8 mouse cellular contexts compared by ENCODE assay signal in genomic region chr1:136952609-136953311, GRCm38 (mm10). TPM values are rescaled to one million over a fixed set of nuclear protein-coding genes. Genes with fewer than 3 reads are reported as not detected.
DNase-seq lines count a peak whose midpoint lies in the region; ATAC-seq lines count a peak whose summit lies in the region.

No protein-coding gene starts in this region.

- H3K9ac ChIP-seq in kidney, embryonic 16.5 days (replicated peaks; ENCODE audit: low read length) = no peak overlapping the region
- peak overlapping the region; percentile 17; the same call in 1 of the 2 replicates for H3K9ac ChIP-seq in liver, embryonic 12.5 days

- H3K27me3 ChIP-seq in kidney, embryonic 16.5 days (ENCODE audit: insufficient read depth, low read length) = peaks cover 89% of the 10 kb centered on the region
- H3K27me3 ChIP-seq in liver, embryonic 12.5 days (replicated peaks) = peaks cover 99% of the 10 kb centered on the region

- H3K4me1 ChIP-seq in kidney, embryonic 16.5 days (ENCODE audit: insufficient read depth, low read length) = peaks cover 32% of the 10 kb centered on the region
- peaks cover 3% of the 10 kb centered on the region; the same call in 1 of the 2 replicates for H3K4me1 ChIP-seq in brown adipose tissue, adult 24 weeks (ENCODE audit: control insufficient read depth, insufficient read depth, insufficient read length, low read length)
- peaks cover 6% of the 10 kb centered on the region; the same call in 1 of the 2 replicates for H3K4me1 ChIP-seq in liver, embryonic 12.5 days

- DNase-seq in kidney, adult 9 months = no peak
- DNase-seq in heart, postnatal 14 days = peak; percentile 16 to 25
- DNase-seq in testis, postnatal 14 days (ENCODE audit: low spot score) = peak; percentile 51
- DNase-seq in MN1 (ENCODE audit: low spot score) = no peak

- ATAC-seq in kidney, embryonic 16.5 days (ENCODE audit: low FRiP score, low TSS enrichment) = no peak
- no peak for ATAC-seq in liver, embryonic 12.5 days
- ATAC-seq in megakaryocyte progenitor cell, adult 5-6 weeks (replicated peaks; ENCODE audit: poor library complexity) = no peak

- intact Hi-C loops in heart, postnatal 14 days (cut with DNase I) = loop anchor here (10.0 kb wide), 1 partner anchor 398 kb away; no protein-coding TSS in a partner anchor

- H3K36me3 ChIP-seq in kidney, embryonic 16.5 days (ENCODE audit: insufficient read depth, low read length) = no peaks in the 10 kb centered on the region
- no peaks in the 10 kb centered on the region for H3K36me3 ChIP-seq in liver, embryonic 12.5 days

- peak overlapping the region; percentile 43 for H3K4me3 ChIP-seq in kidney, embryonic 16.5 days (ENCODE audit: low read length)
- peak overlapping the region; percentile 44 for H3K4me3 ChIP-seq in brown adipose tissue, adult 24 weeks (ENCODE audit: insufficient read depth, low read depth, low read length)
- peak overlapping the region; percentile 41 for H3K4me3 ChIP-seq in liver, embryonic 12.5 days

- under 1% methylated on average over 39 of the region's 39 CpGs for WGBS in kidney, embryonic 16.5 days
- WGBS in liver, embryonic 12.5 days (ENCODE audit: insufficient replicate concordance) = 2% methylated on average over 39 of the region's 39 CpGs

- H3K27ac ChIP-seq in kidney, embryonic 16.5 days (ENCODE audit: low read length) = no peak overlapping the region
- no peak overlapping the region for H3K27ac ChIP-seq in brown adipose tissue, adult 24 weeks (replicated peaks; ENCODE audit: low read depth, low read length)
- H3K27ac ChIP-seq in liver, embryonic 12.5 days = no peak overlapping the region

- H3K4me2 ChIP-seq in kidney, embryonic 16.5 days (replicated peaks; ENCODE audit: low read depth, low read length) = peak overlapping the region; percentile 61
- peak overlapping the region; percentile 60 for H3K4me2 ChIP-seq in liver, embryonic 12.5 days

- peaks cover 4% of the 10 kb centered on the region for H3K9me3 ChIP-seq in kidney, embryonic 16.5 days (ENCODE audit: low read length)
- H3K9me3 ChIP-seq in liver, embryonic 12.5 days (replicated peaks) = no peaks in the 10 kb centered on the region

RNA-seq across cellular contexts. Expression of gene Nr5a2, which starts 7.5 kb away (rescaled TPM):
- polyA plus RNA-seq in kidney, embryonic 16.5 days (2015; fragmentation: Nextera tagmentation; extraction: Ambion mirVana) = 0.53 and 0.70 TPM in 2 replicates
- polyA plus RNA-seq in brown adipose tissue, adult 24 weeks (2012; ENCODE audit: insufficient read depth, insufficient read length, missing spikeins) = 0.20 and 1.1 TPM in 2 replicates
- total RNA-seq in heart, postnatal 14 days (2021) = 1 to 10 TPM; 1.6 to 2.2 TPM
- 3.0 and 4.0 TPM in 2 replicates for polyA plus RNA-seq in liver, embryonic 12.5 days (2016; fragmentation: Nextera tagmentation; extraction: Ambion mirVana)
- total RNA-seq in megakaryocyte progenitor cell, adult 5-6 weeks (2015) = not detected in 2 replicates
- not detected in 2 replicates for total RNA-seq in megakaryocyte progenitor cell, adult 5-6 weeks (2017)

Comparison
In these comparisons a context has a peak if more than half of its experiments do, and no peak if none do; other contexts are left out.
1. DNase-seq: peak in heart, postnatal 14 days (2 of 2) and testis, postnatal 14 days (single experiment); none in kidney, adult 9 months (single experiment) and MN1 (single experiment).
2. Peak in every context shown above with its lines, with median percentiles within 50 percentile points of each other: H3K4me3 ChIP-seq.